Mouse (Mus musculus): ENCODE results near the gene Slc10a4. TPM values are rescaled to one million over a fixed set of nuclear protein-coding genes. Genes with fewer than 3 reads are reported as not detected.
"Not testable (repeated sequence)": the region's sequence is repeated elsewhere in the genome, so short reads cannot be mapped to it uniquely, and the experiment has no call there.

The Slc10a4 gene
- polyA plus RNA-seq, 1 experiment from 2014 or later, result 1.1 TPM

- no peak overlapping the region for H3K4me2 ChIP-seq
- no peak overlapping the region for H3K27ac ChIP-seq
- no peaks in the 10 kb centered on the region for H3K4me1 ChIP-seq
- no peak for ATAC-seq (ENCODE audit: borderline replicate concordance, extremely low read depth, low FRiP score, low TSS enrichment)
- H3K9me3 ChIP-seq, result no peaks in the 10 kb centered on the region
- H3K36me3 ChIP-seq, result no peaks in the 10 kb centered on the region
- 82% methylated on average over 1 of the region's 1 CpGs for WGBS
- H3K9ac ChIP-seq, result no peak overlapping the region
- no peaks in the 10 kb centered on the region for H3K27me3 ChIP-seq
- H3K4me3 ChIP-seq, result no peak overlapping the region
Observed at GRCm38 (mm10) chr5:72992474-72992873, 14.2 kb upstream of the Slc10a4 start.

GRCm38 (mm10) chr5:72994424-72994823 is 12.3 kb upstream of the Slc10a4 start:
- H3K27ac ChIP-seq, result no peak overlapping the region
- no peaks in the 10 kb centered on the region for H3K4me1 ChIP-seq
- H3K36me3 ChIP-seq, result no peaks in the 10 kb centered on the region
- no peak overlapping the region for H3K9ac ChIP-seq
- H3K4me2 ChIP-seq, result no peak overlapping the region
- no peaks in the 10 kb centered on the region for H3K27me3 ChIP-seq
- H3K9me3 ChIP-seq, result no peaks in the 10 kb centered on the region
- ATAC-seq (ENCODE audit: borderline replicate concordance, extremely low read depth, low FRiP score, low TSS enrichment), result no peak
- H3K4me3 ChIP-seq, result no peak overlapping the region
- WGBS, result 68% methylated on average over 8 of the region's 8 CpGs

- no peaks in the 10 kb centered on the region for H3K36me3 ChIP-seq
- H3K27ac ChIP-seq, result no peak overlapping the region
- no peak overlapping the region for H3K4me2 ChIP-seq
- H3K27me3 ChIP-seq, result no peaks in the 10 kb centered on the region
- no peak overlapping the region for H3K9ac ChIP-seq
- H3K4me1 ChIP-seq, result no peaks in the 10 kb centered on the region
- H3K9me3 ChIP-seq, result no peaks in the 10 kb centered on the region
- 64% methylated on average over 2 of the region's 2 CpGs for WGBS
- no peak overlapping the region for H3K4me3 ChIP-seq
- ATAC-seq (ENCODE audit: borderline replicate concordance, extremely low read depth, low FRiP score, low TSS enrichment), result no peak
Observed at GRCm38 (mm10) chr5:72994928-72995327, 11.8 kb upstream of the Slc10a4 start.

- no peaks in the 10 kb centered on the region for H3K36me3 ChIP-seq
- H3K4me2 ChIP-seq, result no peak overlapping the region
- H3K9ac ChIP-seq, result no peak overlapping the region
- no peaks in the 10 kb centered on the region for H3K9me3 ChIP-seq
- H3K27me3 ChIP-seq, result no peaks in the 10 kb centered on the region
- H3K27ac ChIP-seq, result no peak overlapping the region
- no peak overlapping the region for H3K4me3 ChIP-seq
- no peak for ATAC-seq (ENCODE audit: borderline replicate concordance, extremely low read depth, low FRiP score, low TSS enrichment)
- no peaks in the 10 kb centered on the region for H3K4me1 ChIP-seq
- 30% methylated on average over 10 of the region's 10 CpGs for WGBS
Observed at GRCm38 (mm10) chr5:72995379-72995778, 11.3 kb upstream of the Slc10a4 start.

- not testable (repeated sequence) for H3K27me3 ChIP-seq; H3K4me1 ChIP-seq; H3K27ac ChIP-seq; H3K4me3 ChIP-seq; H3K9me3 ChIP-seq; H3K36me3 ChIP-seq; H3K9ac ChIP-seq; ATAC-seq (ENCODE audit: borderline replicate concordance, extremely low read depth, low FRiP score, low TSS enrichment); H3K4me2 ChIP-seq
- 74% methylated on average over 1 of the region's 1 CpGs for WGBS
Observed at GRCm38 (mm10) chr5:72998546-72998945, 8.1 kb upstream of the Slc10a4 start.

GRCm38 (mm10) chr5:73004046-73004445 is 2.6 kb upstream of the Slc10a4 start:
- 62% methylated on average over 5 of the region's 5 CpGs for WGBS
- H3K4me3 ChIP-seq, result no peak overlapping the region
- H3K27ac ChIP-seq, result no peak overlapping the region
- peaks cover 42% of the 10 kb centered on the region for H3K27me3 ChIP-seq
- ATAC-seq (ENCODE audit: borderline replicate concordance, extremely low read depth, low FRiP score, low TSS enrichment), result no peak
- no peaks in the 10 kb centered on the region for H3K9me3 ChIP-seq
- H3K4me2 ChIP-seq, result no peak overlapping the region
- no peak overlapping the region for H3K9ac ChIP-seq
- no peaks in the 10 kb centered on the region for H3K36me3 ChIP-seq
- H3K4me1 ChIP-seq, result peaks cover 10% of the 10 kb centered on the region

- peak overlapping the region; percentile 81 for H3K4me2 ChIP-seq
- no peak overlapping the region for H3K27ac ChIP-seq
- H3K36me3 ChIP-seq, result no peaks in the 10 kb centered on the region
- H3K4me3 ChIP-seq, result peak overlapping the region; percentile 39
- H3K27me3 ChIP-seq, result peaks cover 43% of the 10 kb centered on the region
- no peaks in the 10 kb centered on the region for H3K9me3 ChIP-seq
- no peak overlapping the region for H3K9ac ChIP-seq
- H3K4me1 ChIP-seq, result peaks cover 10% of the 10 kb centered on the region
- WGBS, result 41% methylated on average over 5 of the region's 5 CpGs
- no peak for ATAC-seq (ENCODE audit: borderline replicate concordance, extremely low read depth, low FRiP score, low TSS enrichment)
Observed at GRCm38 (mm10) chr5:73007582-73007959, 888 bp downstream of the Slc10a4 start.

GRCm38 (mm10) chr5:73008230-73008629 is 1.5 kb downstream of the Slc10a4 start:
- H3K36me3 ChIP-seq; H3K4me2 ChIP-seq; ATAC-seq (ENCODE audit: borderline replicate concordance, extremely low read depth, low FRiP score, low TSS enrichment); H3K4me3 ChIP-seq; H3K27ac ChIP-seq; H3K9ac ChIP-seq; H3K9me3 ChIP-seq: not testable (repeated sequence)
- H3K4me1 ChIP-seq, result peaks cover 11% of the 10 kb centered on the region
- peaks cover 48% of the 10 kb centered on the region for H3K27me3 ChIP-seq
- WGBS, result 37% methylated on average over 8 of the region's 8 CpGs

GRCm38 (mm10) chr5:73011806-73012205 is 5.1 kb downstream of the Slc10a4 start:
- 89% methylated on average over 16 of the region's 16 CpGs for whole genome bisulfite sequencing
- Histone ChIP-seq H3K4me1 (peaks cover 15% of the 10 kb centered on the region), H3K27me3 (peaks cover 40% of the 10 kb centered on the region)
- ATAC-seq (ENCODE audit: borderline replicate concordance, extremely low read depth, low FRiP score, low TSS enrichment); H3K4me3 ChIP-seq; H3K9me3 ChIP-seq; H3K4me2 ChIP-seq; H3K36me3 ChIP-seq; H3K27ac ChIP-seq; H3K9ac ChIP-seq: not testable (repeated sequence)

- ATAC-seq (ENCODE audit: borderline replicate concordance, extremely low read depth, low FRiP score, low TSS enrichment), result peak; percentile 46
- WGBS, result 16% methylated on average over 27 of the region's 27 CpGs
Observed at GRCm38 (mm10) chr5:73012884-73013610, 6.4 kb downstream of the Slc10a4 start.

GRCm38 (mm10) chr5:73013611-73014287 is 7.1 kb downstream of the Slc10a4 start:
- H3K27me3 ChIP-seq, result peaks cover 21% of the 10 kb centered on the region
- H3K4me1 ChIP-seq, H3K36me3 ChIP-seq, H3K9me3 ChIP-seq, H3K27ac ChIP-seq, H3K9ac ChIP-seq: not testable (repeated sequence)
- whole genome bisulfite sequencing, result 2% methylated on average over 43 of the region's 65 CpGs
- peak overlapping the region; percentile 76 for H3K4me2 ChIP-seq
- ATAC-seq (ENCODE audit: borderline replicate concordance, extremely low read depth, low FRiP score, low TSS enrichment), result peak; percentile 78; the same call in 1 of the 2 replicates
- H3K4me3 ChIP-seq, result peak overlapping the region; percentile 37

More at GRCm38 (mm10) chr5:73012884-73013610, 6.4 kb downstream of the Slc10a4 start:
- not testable (repeated sequence) for H3K4me1 ChIP-seq, H3K27ac ChIP-seq, H3K36me3 ChIP-seq, H3K9me3 ChIP-seq, H3K9ac ChIP-seq
- Histone ChIP-seq H3K4me2 (peak overlapping the region; percentile 76), H3K27me3 (peaks cover 28% of the 10 kb centered on the region), H3K4me3 (peak overlapping the region; percentile 37)

- Histone ChIP-seq H3K9ac (no peak overlapping the region), H3K9me3 (no peaks in the 10 kb centered on the region), H3K4me2 (no peak overlapping the region), H3K4me1 (peaks cover 9% of the 10 kb centered on the region), H3K4me3 (no peak overlapping the region), H3K36me3 (no peaks in the 10 kb centered on the region), H3K27ac (no peak overlapping the region), H3K27me3 (peaks cover 21% of the 10 kb centered on the region)
- WGBS, result 46% methylated on average over 9 of the region's 9 CpGs
- no peak for ATAC-seq (ENCODE audit: borderline replicate concordance, extremely low read depth, low FRiP score, low TSS enrichment)
Observed at GRCm38 (mm10) chr5:73014745-73015144, 8.1 kb downstream of the Slc10a4 start.

All from lung, embryonic 15.5 days (tissue).